Mouse (Mus musculus): Measurements from ENCODE around the gene Egfem1. TPM values are rescaled to one million over a fixed set of nuclear protein-coding genes. Genes with fewer than 3 reads are reported as not detected.

Gene Egfem1
- polyA plus RNA-seq, 1 experiment from 2014 or later: 0.08 TPM

DNA sequence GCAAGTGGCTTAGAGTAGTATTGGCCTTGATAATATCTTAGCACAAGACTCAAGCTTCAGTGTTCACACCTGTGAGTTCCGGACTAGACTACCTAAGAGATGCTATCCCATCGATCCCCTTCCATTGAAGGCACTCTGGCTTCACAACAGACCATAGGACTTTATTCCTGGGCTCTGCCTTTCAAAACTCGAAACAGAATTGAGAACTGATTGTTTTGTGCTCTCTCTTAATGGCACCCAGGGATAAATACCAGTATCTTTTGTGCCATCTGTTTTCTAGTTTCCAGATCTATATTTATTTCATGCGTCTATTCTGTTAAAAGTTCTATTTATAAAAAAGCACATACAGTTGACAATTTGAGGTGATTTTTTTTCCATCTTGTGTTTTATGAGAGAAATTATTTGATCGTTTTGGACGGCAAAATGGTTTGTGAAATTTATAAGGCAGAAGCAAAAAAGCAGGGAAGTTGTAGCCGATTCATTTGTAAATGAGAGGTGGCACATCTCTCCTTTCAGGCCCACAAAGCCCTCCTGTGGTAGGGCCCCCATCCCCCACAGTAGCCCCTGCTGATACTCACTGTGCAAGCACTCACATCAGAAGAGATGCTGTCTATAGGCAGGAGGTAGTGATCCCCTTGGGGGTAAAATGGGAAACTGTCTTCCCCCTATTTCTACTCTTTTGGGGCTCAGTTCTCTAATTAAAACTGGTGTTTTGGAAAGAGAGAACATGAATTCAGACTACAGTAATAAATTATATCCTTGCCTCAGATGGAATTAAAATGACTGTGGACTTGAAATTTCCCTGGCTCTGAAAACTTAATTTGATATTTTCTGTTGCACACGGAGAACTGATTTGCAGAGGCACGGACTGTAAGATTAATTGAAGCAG, 53.6 kb downstream of the Egfem1 start:
- H3K4me1 ChIP-seq (replicated peaks): peaks cover 9% of the 10 kb centered on the region
- ATAC-seq (ENCODE audit: insufficient number of reproducible peaks, low FRiP score): no peak
- 41% methylated on average over 9 of the region's 9 CpGs for WGBS
- no peak overlapping the region for H3K4me2 ChIP-seq
- H3K4me3 ChIP-seq: no peak overlapping the region
- H3K9me3 ChIP-seq (replicated peaks): no peaks in the 10 kb centered on the region
- no peaks in the 10 kb centered on the region for H3K36me3 ChIP-seq
- H3K9ac ChIP-seq: no peak overlapping the region
- H3K27ac ChIP-seq (ENCODE audit: poor library complexity, severe bottlenecking): no peak overlapping the region
- no peaks in the 10 kb centered on the region for H3K27me3 ChIP-seq (replicated peaks)

DNA sequence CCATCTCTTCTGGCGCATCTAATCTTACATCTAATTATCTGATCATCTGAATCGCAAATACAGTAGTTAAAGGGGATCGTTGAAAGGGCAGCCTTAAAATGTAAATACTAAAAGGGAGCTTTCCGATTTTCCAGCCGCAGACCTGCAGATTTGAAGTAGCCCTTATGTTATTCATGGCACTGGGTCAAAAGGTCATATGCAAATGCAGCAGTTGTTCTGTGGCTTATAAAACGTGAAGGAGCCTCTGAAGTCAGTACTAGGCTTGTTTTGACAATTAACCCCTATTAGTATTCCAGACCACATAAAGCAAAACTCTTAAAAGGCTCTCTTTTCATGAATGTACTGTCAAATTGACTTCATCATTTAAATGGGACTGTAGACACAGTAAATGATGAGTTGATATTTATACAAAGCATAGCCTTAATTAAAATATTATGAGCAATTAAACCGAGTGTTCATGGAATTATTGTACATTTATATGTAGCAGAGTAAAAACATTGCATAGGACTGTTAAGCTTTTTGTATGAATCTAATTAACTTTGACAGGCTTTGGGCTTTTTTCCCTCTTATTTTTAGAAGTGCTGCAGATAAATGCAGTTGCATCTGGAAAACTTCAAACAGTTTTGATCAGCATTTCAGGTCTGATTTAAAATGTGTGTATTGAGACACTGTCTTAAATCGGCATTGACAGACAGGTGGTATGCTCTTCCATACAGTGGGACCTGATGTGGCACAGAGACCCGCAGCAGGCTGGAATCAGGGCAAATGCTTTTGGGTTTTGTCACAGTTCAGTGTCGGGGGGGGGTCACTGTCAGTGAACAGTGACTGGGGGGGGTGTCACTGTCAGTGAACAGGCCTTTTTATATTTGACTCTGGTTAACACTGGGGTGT, 54.5 kb downstream of the Egfem1 start:
- H3K9me3 ChIP-seq (replicated peaks): no peaks in the 10 kb centered on the region
- no peaks in the 10 kb centered on the region for H3K27me3 ChIP-seq (replicated peaks)
- H3K4me2 ChIP-seq: no peak overlapping the region
- no peak overlapping the region for H3K4me3 ChIP-seq
- no peak for ATAC-seq (ENCODE audit: insufficient number of reproducible peaks, low FRiP score)
- no peaks in the 10 kb centered on the region for H3K36me3 ChIP-seq
- H3K4me1 ChIP-seq (replicated peaks): peaks cover 9% of the 10 kb centered on the region
- H3K9ac ChIP-seq: no peak overlapping the region
- no peak overlapping the region for H3K27ac ChIP-seq (ENCODE audit: poor library complexity, severe bottlenecking)
- WGBS: 22% methylated on average over 10 of the region's 10 CpGs

- no peaks in the 10 kb centered on the region for H3K27me3 ChIP-seq (replicated peaks)
- H3K4me1 ChIP-seq (replicated peaks): no peaks in the 10 kb centered on the region
- H3K9me3 ChIP-seq (replicated peaks): no peaks in the 10 kb centered on the region
- H3K36me3 ChIP-seq: no peaks in the 10 kb centered on the region
- ATAC-seq (ENCODE audit: insufficient number of reproducible peaks, low FRiP score): no peak
- 72% methylated on average over 4 of the region's 4 CpGs for WGBS
- H3K4me3 ChIP-seq: no peak overlapping the region
- H3K9ac ChIP-seq: no peak overlapping the region
- H3K27ac ChIP-seq (ENCODE audit: poor library complexity, severe bottlenecking): no peak overlapping the region
- H3K4me2 ChIP-seq: no peak overlapping the region
Observed at GRCm38 (mm10) chr3:29168401-29168800, 86.6 kb downstream of the Egfem1 start.

GRCm38 (mm10) chr3:29169003-29169402, 87.2 kb downstream of the Egfem1 start:
- Histone ChIP-seq H3K9ac (no peak overlapping the region), H3K4me1 (replicated peaks) (no peaks in the 10 kb centered on the region), H3K27ac (ENCODE audit: poor library complexity, severe bottlenecking) (no peak overlapping the region), H3K4me2 (no peak overlapping the region), H3K36me3 (no peaks in the 10 kb centered on the region), H3K9me3 (replicated peaks) (no peaks in the 10 kb centered on the region), H3K4me3 (no peak overlapping the region), H3K27me3 (replicated peaks) (no peaks in the 10 kb centered on the region)
- no peak for ATAC-seq (ENCODE audit: insufficient number of reproducible peaks, low FRiP score)
- WGBS: 73% methylated on average over 4 of the region's 4 CpGs

DNA sequence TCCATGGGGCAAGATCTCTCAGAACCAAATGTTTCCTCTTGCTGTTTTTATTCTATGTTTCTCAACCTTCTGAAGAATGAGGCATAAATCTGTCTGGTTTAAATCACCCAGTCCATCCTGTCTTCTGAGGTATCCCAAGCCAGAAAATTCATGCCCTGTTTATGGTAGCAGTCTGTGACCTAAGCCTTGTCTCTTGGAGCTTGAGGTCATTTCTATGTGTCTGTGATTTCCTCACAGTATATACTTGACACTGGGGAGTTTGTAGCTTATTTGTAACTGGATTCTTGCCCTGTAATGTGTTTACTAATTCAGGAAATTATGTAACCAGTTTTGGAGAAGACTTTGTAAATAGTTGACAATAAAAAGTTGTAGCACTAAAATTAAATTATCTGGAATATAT, 95.2 kb downstream of the Egfem1 start:
- Histone ChIP-seq H3K36me3 (no peaks in the 10 kb centered on the region), H3K9me3 (replicated peaks) (no peaks in the 10 kb centered on the region; the same call in 1 of the 2 replicates), H3K4me3 (no peak overlapping the region), H3K9ac (no peak overlapping the region), H3K4me1 (replicated peaks) (no peaks in the 10 kb centered on the region), H3K4me2 (no peak overlapping the region), H3K27me3 (replicated peaks) (no peaks in the 10 kb centered on the region), H3K27ac (ENCODE audit: poor library complexity, severe bottlenecking) (no peak overlapping the region)
- no peak for ATAC-seq (ENCODE audit: insufficient number of reproducible peaks, low FRiP score)

GRCm38 (mm10) chr3:29182988-29183387, 101.2 kb downstream of the Egfem1 start:
- Histone ChIP-seq H3K4me1 (replicated peaks) (no peaks in the 10 kb centered on the region), H3K27ac (ENCODE audit: poor library complexity, severe bottlenecking) (no peak overlapping the region), H3K4me2 (no peak overlapping the region), H3K9ac (no peak overlapping the region), H3K27me3 (replicated peaks) (no peaks in the 10 kb centered on the region), H3K4me3 (no peak overlapping the region), H3K9me3 (replicated peaks) (no peaks in the 10 kb centered on the region), H3K36me3 (no peaks in the 10 kb centered on the region)
- 82% methylated on average over 10 of the region's 10 CpGs for WGBS
- ATAC-seq (ENCODE audit: insufficient number of reproducible peaks, low FRiP score): no peak

DNA sequence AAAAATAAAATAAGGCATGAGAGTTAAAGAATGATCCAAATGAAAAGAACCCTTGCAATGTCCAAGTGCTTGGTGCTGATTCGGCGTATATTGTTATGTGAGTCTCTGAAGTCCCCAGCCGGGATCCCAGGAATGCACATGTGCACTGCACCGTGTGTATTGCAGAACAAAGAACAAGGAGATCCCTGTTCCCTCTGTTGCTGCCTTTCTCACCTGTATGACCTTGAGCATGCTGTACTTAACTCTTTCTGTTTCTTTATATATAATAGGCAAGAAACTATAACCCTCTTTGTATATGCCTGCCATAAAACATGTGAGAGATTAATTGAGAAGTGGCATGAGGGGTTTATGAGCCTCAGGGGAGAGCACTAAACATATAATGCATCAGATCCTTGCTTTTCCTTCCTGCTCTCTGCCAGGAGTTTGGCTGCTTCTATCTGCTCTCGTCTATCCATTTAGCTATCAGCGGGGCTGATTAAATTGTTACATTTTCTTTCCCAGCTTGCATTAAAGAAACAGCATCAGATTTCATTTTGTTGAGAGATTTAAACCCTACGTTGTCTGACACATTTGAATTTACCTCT, 101.9 kb downstream of the Egfem1 start:
- no peak overlapping the region for H3K9ac ChIP-seq
- no peaks in the 10 kb centered on the region for H3K27me3 ChIP-seq (replicated peaks)
- H3K27ac ChIP-seq (ENCODE audit: poor library complexity, severe bottlenecking): no peak overlapping the region
- 59% methylated on average over 7 of the region's 7 CpGs for WGBS
- no peaks in the 10 kb centered on the region for H3K9me3 ChIP-seq (replicated peaks)
- no peak overlapping the region for H3K4me3 ChIP-seq
- no peak for ATAC-seq (ENCODE audit: insufficient number of reproducible peaks, low FRiP score)
- H3K36me3 ChIP-seq: no peaks in the 10 kb centered on the region
- no peaks in the 10 kb centered on the region for H3K4me1 ChIP-seq (replicated peaks)
- H3K4me2 ChIP-seq: no peak overlapping the region

DNA sequence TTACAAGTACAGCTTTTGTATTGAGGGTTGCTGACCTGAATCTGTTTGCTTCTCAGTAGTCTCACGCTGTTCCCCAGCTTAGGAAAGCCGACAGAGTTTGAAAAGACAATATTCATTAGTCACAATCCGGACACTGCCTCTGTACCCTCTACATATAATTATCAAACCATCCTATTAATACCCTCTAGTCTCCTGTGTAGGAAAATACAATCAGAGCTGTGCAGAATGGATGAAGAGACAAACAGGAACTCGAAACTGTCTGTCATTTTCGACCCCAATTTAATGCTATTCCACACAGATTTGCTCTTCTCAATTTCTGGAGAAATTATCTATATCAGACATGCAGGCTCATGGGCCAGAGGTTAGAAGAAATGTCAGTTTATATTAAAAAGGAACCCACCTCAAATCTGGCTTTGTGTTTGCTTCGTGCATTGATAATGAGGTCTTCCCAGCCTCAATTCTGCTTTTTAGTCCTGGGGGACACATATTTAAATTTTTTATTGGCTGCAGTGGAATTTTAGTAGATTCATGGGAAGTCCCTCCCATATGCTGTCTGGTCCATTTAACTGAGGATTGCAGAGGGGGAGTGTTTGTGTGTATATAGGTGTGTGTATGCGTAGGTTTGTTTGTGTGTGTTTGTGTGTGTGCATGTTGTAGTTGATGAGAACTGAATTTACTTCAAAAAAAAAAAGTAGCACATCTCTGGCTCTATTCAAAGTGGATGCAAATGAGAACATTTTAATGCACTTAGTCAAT, 102.8 kb downstream of the Egfem1 start:
- H3K36me3 ChIP-seq: no peaks in the 10 kb centered on the region
- no peak for ATAC-seq (ENCODE audit: insufficient number of reproducible peaks, low FRiP score)
- H3K9me3 ChIP-seq (replicated peaks): no peaks in the 10 kb centered on the region
- 74% methylated on average over 7 of the region's 7 CpGs for WGBS
- no peak overlapping the region for H3K4me2 ChIP-seq
- no peak overlapping the region for H3K4me3 ChIP-seq
- no peak overlapping the region for H3K27ac ChIP-seq (ENCODE audit: poor library complexity, severe bottlenecking)
- H3K9ac ChIP-seq: no peak overlapping the region
- no peaks in the 10 kb centered on the region for H3K27me3 ChIP-seq (replicated peaks)
- no peaks in the 10 kb centered on the region for H3K4me1 ChIP-seq (replicated peaks)

DNA sequence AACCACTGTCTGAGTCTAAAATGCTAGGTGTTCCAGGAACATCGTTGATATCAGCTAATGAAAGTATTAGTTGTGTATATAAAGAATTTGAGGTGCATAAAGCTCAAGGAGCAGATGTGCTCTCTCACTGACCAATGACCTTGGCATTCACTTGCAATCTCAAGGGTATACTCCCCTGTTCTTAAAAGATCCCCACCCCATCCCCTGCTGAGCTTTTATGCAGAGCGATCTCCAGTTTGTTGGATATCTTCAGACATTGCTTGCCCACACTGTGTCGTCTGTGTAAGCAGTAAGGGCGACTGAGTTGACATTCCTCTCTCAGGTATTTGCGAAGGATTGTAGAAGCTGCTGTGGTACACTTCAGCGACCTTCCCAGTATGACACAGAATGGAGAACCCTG, 108.4 kb downstream of the Egfem1 start:
- H3K9me3 ChIP-seq (replicated peaks): no peaks in the 10 kb centered on the region
- no peak overlapping the region for H3K27ac ChIP-seq (ENCODE audit: poor library complexity, severe bottlenecking)
- H3K27me3 ChIP-seq (replicated peaks): no peaks in the 10 kb centered on the region
- ATAC-seq (ENCODE audit: insufficient number of reproducible peaks, low FRiP score): no peak
- no peaks in the 10 kb centered on the region for H3K36me3 ChIP-seq
- no peak overlapping the region for H3K4me3 ChIP-seq
- no peak overlapping the region for H3K4me2 ChIP-seq
- H3K4me1 ChIP-seq (replicated peaks): no peaks in the 10 kb centered on the region
- 66% methylated on average over 6 of the region's 6 CpGs for WGBS
- no peak overlapping the region for H3K9ac ChIP-seq

DNA sequence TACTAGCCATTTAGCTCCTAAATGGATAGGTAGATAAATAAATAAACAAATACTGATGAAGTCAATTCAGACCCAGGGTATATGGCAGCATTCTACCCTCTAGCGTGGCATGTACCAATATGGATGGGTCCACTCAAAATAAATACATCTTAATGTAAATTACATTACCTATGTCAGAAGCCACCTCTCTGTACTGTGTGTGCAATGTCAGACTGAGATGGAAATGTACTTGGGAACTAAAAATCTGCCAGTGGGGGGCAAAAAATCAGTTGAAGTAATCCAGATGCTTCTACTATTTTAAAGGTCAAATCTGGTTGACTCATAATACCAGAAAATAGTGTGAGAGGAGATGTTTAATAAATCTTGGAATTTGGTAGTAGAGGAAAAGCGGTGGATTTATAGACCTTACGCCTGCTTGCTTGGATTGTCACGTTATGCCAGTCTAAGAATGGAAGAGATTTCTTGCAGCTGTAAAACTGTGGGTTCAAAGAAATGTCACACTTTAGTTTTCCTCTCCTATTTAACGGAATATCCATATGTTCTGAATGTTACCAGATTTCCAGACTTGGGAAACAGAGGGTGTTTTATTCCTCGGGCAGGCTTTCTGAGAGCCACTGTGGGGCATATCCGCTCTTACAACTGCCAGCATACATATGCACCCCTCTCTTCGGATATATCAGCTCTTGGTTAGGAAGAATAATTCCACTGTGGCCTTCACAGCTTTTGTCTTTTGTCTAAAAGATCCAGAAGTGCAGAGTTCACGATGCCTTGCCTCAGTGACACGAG, 116.1 kb downstream of the Egfem1 start:
- Histone ChIP-seq H3K27ac (ENCODE audit: poor library complexity, severe bottlenecking) (no peak overlapping the region), H3K27me3 (replicated peaks) (no peaks in the 10 kb centered on the region), H3K9me3 (replicated peaks) (no peaks in the 10 kb centered on the region), H3K4me1 (replicated peaks) (no peaks in the 10 kb centered on the region), H3K4me3 (no peak overlapping the region), H3K36me3 (no peaks in the 10 kb centered on the region), H3K9ac (no peak overlapping the region), H3K4me2 (no peak overlapping the region)
- 78% methylated on average over 10 of the region's 10 CpGs for WGBS
- ATAC-seq (ENCODE audit: insufficient number of reproducible peaks, low FRiP score): no peak
